Mouse (Mus musculus): Measurements from ENCODE around the gene Fsd1. TPM values are rescaled to one million over a fixed set of nuclear protein-coding genes. Genes with fewer than 3 reads are reported as not detected.

Fsd1 gene
- polyA plus RNA-seq, 1 experiment from 2014 or later: 0.69 TPM

- Histone ChIP-seq H3K4me1 (replicated peaks) (peaks cover 63% of the 10 kb centered on the region), H3K9ac (no peak overlapping the region), H3K27ac (no peak overlapping the region), H3K9me3 (replicated peaks) (no peaks in the 10 kb centered on the region), H3K4me3 (replicated peaks) (no peak overlapping the region), H3K36me3 (peaks cover 63% of the 10 kb centered on the region), H3K27me3 (no peaks in the 10 kb centered on the region), H3K4me2 (no peak overlapping the region)
- ATAC-seq (ENCODE audit: low read depth) (no peak), DNase-seq (no peak)
- 82% methylated on average over 4 of the region's 4 CpGs for WGBS (ENCODE audit: insufficient replicate concordance)
These were observed 36.6 kb downstream of the Fsd1 start for GRCm38 (mm10) chr17:56022989-56023290.

GRCm38 (mm10) chr17:56023386-56023785 lies 37.1 kb downstream of the Fsd1 start:
- Histone ChIP-seq H3K27me3 (no peaks in the 10 kb centered on the region), H3K9me3 (replicated peaks) (no peaks in the 10 kb centered on the region), H3K4me1 (replicated peaks) (peaks cover 68% of the 10 kb centered on the region), H3K27ac (no peak overlapping the region), H3K9ac (no peak overlapping the region), H3K4me3 (replicated peaks) (no peak overlapping the region), H3K36me3 (peaks cover 63% of the 10 kb centered on the region), H3K4me2 (no peak overlapping the region)
- DNase-seq: no peak
- 40% methylated on average over 5 of the region's 5 CpGs for WGBS (ENCODE audit: insufficient replicate concordance)
- 0 out of 2 replicates have a peak, but pooled peaks have one; percentile 11 for ATAC-seq (ENCODE audit: low read depth)

- Histone ChIP-seq H3K4me3 (replicated peaks) (no peak overlapping the region), H3K4me2 (no peak overlapping the region), H3K9me3 (replicated peaks) (no peaks in the 10 kb centered on the region), H3K9ac (no peak overlapping the region), H3K36me3 (peaks cover 63% of the 10 kb centered on the region), H3K27ac (no peak overlapping the region), H3K4me1 (replicated peaks) (peaks cover 76% of the 10 kb centered on the region), H3K27me3 (no peaks in the 10 kb centered on the region)
- ATAC-seq (ENCODE audit: low read depth) (no peak), DNase-seq (no peak)
- WGBS (ENCODE audit: insufficient replicate concordance): 63% methylated on average over 2 of the region's 2 CpGs
These were observed 38.2 kb downstream of the Fsd1 start for GRCm38 (mm10) chr17:56024476-56024875.

- no peak overlapping the region for H3K4me2 ChIP-seq
- no peak overlapping the region for H3K9ac ChIP-seq
- 66% methylated on average over 5 of the region's 5 CpGs for WGBS (ENCODE audit: insufficient replicate concordance)
- no peak overlapping the region for H3K27ac ChIP-seq
- H3K4me1 ChIP-seq (replicated peaks): peaks cover 81% of the 10 kb centered on the region
- no peak overlapping the region for H3K4me3 ChIP-seq (replicated peaks)
- peaks cover 62% of the 10 kb centered on the region for H3K36me3 ChIP-seq
- ATAC-seq (ENCODE audit: low read depth) (no peak), DNase-seq (no peak)
- no peaks in the 10 kb centered on the region for H3K9me3 ChIP-seq (replicated peaks)
- H3K27me3 ChIP-seq: no peaks in the 10 kb centered on the region
These were observed 38.6 kb downstream of the Fsd1 start for GRCm38 (mm10) chr17:56024931-56025330.

- ATAC-seq (ENCODE audit: low read depth) (no peak), DNase-seq (no peak)
- 78% methylated on average over 1 of the region's 1 CpGs for WGBS (ENCODE audit: insufficient replicate concordance)
- Histone ChIP-seq H3K4me1 (replicated peaks) (peaks cover 91% of the 10 kb centered on the region), H3K36me3 (peaks cover 64% of the 10 kb centered on the region), H3K4me2 (no peak overlapping the region), H3K4me3 (replicated peaks) (no peak overlapping the region), H3K27me3 (no peaks in the 10 kb centered on the region), H3K9me3 (replicated peaks) (no peaks in the 10 kb centered on the region), H3K27ac (no peak overlapping the region), H3K9ac (no peak overlapping the region)
These were observed 40.0 kb downstream of the Fsd1 start for GRCm38 (mm10) chr17:56026303-56026702.

- H3K36me3 ChIP-seq: peaks cover 66% of the 10 kb centered on the region
- no peak for ATAC-seq (ENCODE audit: low read depth)
- H3K27me3 ChIP-seq: no peaks in the 10 kb centered on the region
- H3K4me2 ChIP-seq: no peak overlapping the region
- no peak overlapping the region; the same call in 1 of the 2 replicates for H3K9ac ChIP-seq
- no peak overlapping the region for H3K27ac ChIP-seq
- peaks cover 94% of the 10 kb centered on the region for H3K4me1 ChIP-seq (replicated peaks)
- no peaks in the 10 kb centered on the region for H3K9me3 ChIP-seq (replicated peaks)
- WGBS (ENCODE audit: insufficient replicate concordance): 68% methylated on average over 1 of the region's 1 CpGs
- no peak overlapping the region for H3K4me3 ChIP-seq (replicated peaks)
- DNase-seq: no peak
These were observed 40.6 kb downstream of the Fsd1 start for GRCm38 (mm10) chr17:56026881-56027280.

GRCm38 (mm10) chr17:56027801-56028441 lies 41.6 kb downstream of the Fsd1 start:
- Histone ChIP-seq H3K27ac (no peak overlapping the region), H3K36me3 (peaks cover 63% of the 10 kb centered on the region), H3K4me2 (no peak overlapping the region), H3K27me3 (no peaks in the 10 kb centered on the region), H3K9ac (no peak overlapping the region), H3K4me1 (replicated peaks) (peaks cover 94% of the 10 kb centered on the region), H3K9me3 (replicated peaks) (no peaks in the 10 kb centered on the region), H3K4me3 (replicated peaks) (no peak overlapping the region)
- no peak for DNase-seq
- no peak for ATAC-seq (ENCODE audit: low read depth)
- 81% methylated on average over 5 of the region's 5 CpGs for WGBS (ENCODE audit: insufficient replicate concordance)

GRCm38 (mm10) chr17:56030238-56030870 lies 44.0 kb downstream of the Fsd1 start:
- H3K9ac ChIP-seq: no peak overlapping the region

GRCm38 (mm10) chr17:56030919-56031318 lies 44.6 kb downstream of the Fsd1 start:
- DNase-seq: no peak
- H3K36me3 ChIP-seq: peaks cover 70% of the 10 kb centered on the region
- H3K4me3 ChIP-seq (replicated peaks): no peak overlapping the region
- no peaks in the 10 kb centered on the region for H3K27me3 ChIP-seq
- peaks cover 94% of the 10 kb centered on the region for H3K4me1 ChIP-seq (replicated peaks)
- H3K9me3 ChIP-seq (replicated peaks): no peaks in the 10 kb centered on the region
- peak overlapping the region; percentile 14; the same call in 1 of the 2 replicates for H3K4me2 ChIP-seq
- 0 out of 2 replicates have a peak overlapping the region, but pooled peaks have one; percentile 15 for H3K9ac ChIP-seq
- ATAC-seq (ENCODE audit: low read depth): peak; percentile 54
- H3K27ac ChIP-seq: peak overlapping the region; percentile 68
- WGBS (ENCODE audit: insufficient replicate concordance): 18% methylated on average over 5 of the region's 5 CpGs

More at GRCm38 (mm10) chr17:56030238-56030870, 44.0 kb downstream of the Fsd1 start:
- peaks cover 94% of the 10 kb centered on the region for H3K4me1 ChIP-seq (replicated peaks)
- no peak for ATAC-seq (ENCODE audit: low read depth)
- H3K36me3 ChIP-seq: peaks cover 70% of the 10 kb centered on the region
- DNase-seq: no peak
- no peaks in the 10 kb centered on the region for H3K9me3 ChIP-seq (replicated peaks)
- H3K4me3 ChIP-seq (replicated peaks): no peak overlapping the region
- WGBS (ENCODE audit: insufficient replicate concordance): 85% methylated on average over 9 of the region's 9 CpGs
- H3K4me2 ChIP-seq: 0 out of 2 replicates have a peak overlapping the region, but pooled peaks have one; percentile 6
- H3K27ac ChIP-seq: peak overlapping the region; percentile 45; the same call in 1 of the 2 replicates
- H3K27me3 ChIP-seq: no peaks in the 10 kb centered on the region

- 77% methylated on average over 7 of the region's 7 CpGs for WGBS (ENCODE audit: insufficient replicate concordance)
- H3K9ac ChIP-seq: 0 out of 2 replicates have a peak overlapping the region, but pooled peaks have one; percentile 15
- peak overlapping the region; percentile 68 for H3K27ac ChIP-seq
- H3K27me3 ChIP-seq: no peaks in the 10 kb centered on the region
- H3K9me3 ChIP-seq (replicated peaks): no peaks in the 10 kb centered on the region
- peaks cover 69% of the 10 kb centered on the region for H3K36me3 ChIP-seq
- peak overlapping the region; percentile 14; the same call in 1 of the 2 replicates for H3K4me2 ChIP-seq
- no peak overlapping the region for H3K4me3 ChIP-seq (replicated peaks)
- H3K4me1 ChIP-seq (replicated peaks): peaks cover 89% of the 10 kb centered on the region
- DNase-seq (no peak), ATAC-seq (ENCODE audit: low read depth) (no peak)
These were observed 45.1 kb downstream of the Fsd1 start for GRCm38 (mm10) chr17:56031431-56031830.

- Histone ChIP-seq H3K4me2 (peak overlapping the region; percentile 21; the same call in 1 of the 2 replicates), H3K27ac (peak overlapping the region; percentile 53), H3K4me1 (replicated peaks) (peaks cover 87% of the 10 kb centered on the region), H3K4me3 (replicated peaks) (no peak overlapping the region), H3K9me3 (replicated peaks) (no peaks in the 10 kb centered on the region), H3K27me3 (no peaks in the 10 kb centered on the region), H3K36me3 (peaks cover 61% of the 10 kb centered on the region), H3K9ac (peak overlapping the region; percentile 98; the same call in 1 of the 2 replicates)
- DNase-seq (no peak), ATAC-seq (ENCODE audit: low read depth) (no peak)
- 71% methylated on average over 6 of the region's 6 CpGs for WGBS (ENCODE audit: insufficient replicate concordance)
These were observed 45.9 kb downstream of the Fsd1 start for GRCm38 (mm10) chr17:56032127-56032733.
